Mouse (Mus musculus): Measurements from ENCODE around the gene Srebf1. TPM values are rescaled to one million over a fixed set of nuclear protein-coding genes. Genes with fewer than 3 reads are reported as not detected.

The Srebf1 gene
- polyA plus RNA-seq, 2 experiments: 37.6 to 38.8 TPM

- ATAC-seq (ENCODE audit: insufficient read depth) (peak; percentile 85), DNase-seq (ENCODE audit: low read depth in 3 of 3, low spot score in 3 of 3) (peak; percentile 54 to 61 (median 59))
- Histone ChIP-seq H3K27ac (peak overlapping the region; percentile 23), H3K9ac (replicated peaks) (peak overlapping the region; percentile 74), H3K4me2 (ENCODE audit: low read depth) (peak overlapping the region; percentile 100), H3K9me3 (ENCODE audit: control insufficient read depth, low read length) (no peaks in the 10 kb centered on the region), H3K27me3 (ENCODE audit: control insufficient read depth, insufficient read depth, low read length) (no peaks in the 10 kb centered on the region; the same call in 1 of the 2 replicates), H3K36me3 (replicated peaks; ENCODE audit: control insufficient read depth, insufficient read depth, low read depth) (no peaks in the 10 kb centered on the region), H3K4me3 (ENCODE audit: insufficient read depth in 1 of 2, low read depth in 2 of 2, low read length in 2 of 2) (peak overlapping the region; percentile 53 to 75), H3K4me1 (replicated peaks; ENCODE audit: control insufficient read depth in 2 of 2, insufficient read depth in 2 of 2, low read length in 1 of 2) (peaks cover 8 to 15% of the 10 kb centered on the region in 2 experiments; a peak in 3 of 4 replicates)
- under 1% methylated on average over 64 of the region's 66 CpGs for WGBS (ENCODE audit: insufficient replicate concordance)
- no peak for TF ChIP-seq CTCF (IDR thresholded peaks at IDR 0.05; ENCODE audit: low read depth)
- TF ChIP-seq EP300 (IDR thresholded peaks at IDR 0.05; ENCODE audit: low read depth): peak; percentile 46
These were observed 46.8 kb downstream of the Srebf1 start for GRCm38 (mm10) chr11:60175371-60176181.

- TF ChIP-seq EP300 (IDR thresholded peaks at IDR 0.05; ENCODE audit: low read depth): no peak
- no peak for TF ChIP-seq CTCF (IDR thresholded peaks at IDR 0.05; ENCODE audit: low read depth)
- peaks cover 8 to 14% of the 10 kb centered on the region in 2 experiments; a peak in 3 of 4 replicates for H3K4me1 ChIP-seq (replicated peaks; ENCODE audit: control insufficient read depth in 2 of 2, insufficient read depth in 2 of 2, low read length in 1 of 2)
- H3K4me3 ChIP-seq (ENCODE audit: insufficient read depth in 1 of 2, low read depth in 2 of 2, low read length in 2 of 2): no peak overlapping the region
- no peak overlapping the region for H3K27ac ChIP-seq
- H3K27me3 ChIP-seq (ENCODE audit: control insufficient read depth, insufficient read depth, low read length): no peaks in the 10 kb centered on the region; the same call in 1 of the 2 replicates
- H3K36me3 ChIP-seq (replicated peaks; ENCODE audit: control insufficient read depth, insufficient read depth, low read depth): no peaks in the 10 kb centered on the region
- 67% methylated on average over 10 of the region's 10 CpGs for WGBS (ENCODE audit: insufficient replicate concordance)
- no peak overlapping the region for H3K4me2 ChIP-seq (ENCODE audit: low read depth)
- no peak overlapping the region for H3K9ac ChIP-seq (replicated peaks)
- H3K9me3 ChIP-seq (ENCODE audit: control insufficient read depth, low read length): no peaks in the 10 kb centered on the region
- no peak for DNase-seq (ENCODE audit: low read depth in 3 of 3, low spot score in 3 of 3)
- no peak for ATAC-seq (ENCODE audit: insufficient read depth)
These were observed 48.7 kb downstream of the Srebf1 start for GRCm38 (mm10) chr11:60173606-60174184.

- Histone ChIP-seq H3K4me3 (ENCODE audit: insufficient read depth in 1 of 2, low read depth in 2 of 2, low read length in 2 of 2) (no peak overlapping the region), H3K27ac (no peak overlapping the region), H3K27me3 (ENCODE audit: control insufficient read depth, insufficient read depth, low read length) (no peaks in the 10 kb centered on the region; the same call in 1 of the 2 replicates), H3K9ac (replicated peaks) (no peak overlapping the region), H3K9me3 (ENCODE audit: control insufficient read depth, low read length) (no peaks in the 10 kb centered on the region), H3K36me3 (replicated peaks; ENCODE audit: control insufficient read depth, insufficient read depth, low read depth) (no peaks in the 10 kb centered on the region), H3K4me1 (replicated peaks; ENCODE audit: control insufficient read depth in 2 of 2, insufficient read depth in 2 of 2, low read length in 1 of 2) (peaks cover 8% of the 10 kb centered on the region in 2 experiments; a peak in 3 of 4 replicates), H3K4me2 (ENCODE audit: low read depth) (no peak overlapping the region)
- no peak for ATAC-seq (ENCODE audit: insufficient read depth)
- WGBS (ENCODE audit: insufficient replicate concordance): 67% methylated on average over 3 of the region's 3 CpGs
- TF ChIP-seq CTCF (IDR thresholded peaks at IDR 0.05; ENCODE audit: low read depth): no peak
- no peak for TF ChIP-seq EP300 (IDR thresholded peaks at IDR 0.05; ENCODE audit: low read depth)
- no peak for DNase-seq (ENCODE audit: low read depth in 3 of 3, low spot score in 3 of 3)
These were observed 50.3 kb downstream of the Srebf1 start for GRCm38 (mm10) chr11:60172074-60172473.

- peaks cover 2 to 8% of the 10 kb centered on the region in 2 experiments; a peak in 3 of 4 replicates for H3K4me1 ChIP-seq (replicated peaks; ENCODE audit: control insufficient read depth in 2 of 2, insufficient read depth in 2 of 2, low read length in 1 of 2)
These were observed 53.6 kb downstream of the Srebf1 start for GRCm38 (mm10) chr11:60168780-60169179.

GRCm38 (mm10) chr11:60165076-60165475 is 57.3 kb downstream of the Srebf1 start:
- Histone ChIP-seq H3K9me3 (ENCODE audit: control insufficient read depth, low read length) (no peaks in the 10 kb centered on the region), H3K9ac (replicated peaks) (no peak overlapping the region), H3K36me3 (replicated peaks; ENCODE audit: control insufficient read depth, insufficient read depth, low read depth) (no peaks in the 10 kb centered on the region), H3K4me1 (replicated peaks; ENCODE audit: control insufficient read depth in 2 of 2, insufficient read depth in 2 of 2, low read length in 1 of 2) (peaks cover 17 to 22% of the 10 kb centered on the region in 2 experiments), H3K4me3 (ENCODE audit: insufficient read depth in 1 of 2, low read depth in 2 of 2, low read length in 2 of 2) (no peak overlapping the region), H3K27ac (no peak overlapping the region), H3K4me2 (ENCODE audit: low read depth) (no peak overlapping the region), H3K27me3 (ENCODE audit: control insufficient read depth, insufficient read depth, low read length) (no peaks in the 10 kb centered on the region)
- WGBS (ENCODE audit: insufficient replicate concordance): 66% methylated on average over 5 of the region's 5 CpGs
- DNase-seq (ENCODE audit: low read depth in 3 of 3, low spot score in 3 of 3) (no peak), ATAC-seq (ENCODE audit: insufficient read depth) (no peak)
- TF ChIP-seq CTCF (IDR thresholded peaks at IDR 0.05; ENCODE audit: low read depth) (no peak), EP300 (IDR thresholded peaks at IDR 0.05; ENCODE audit: low read depth) (no peak)

More at GRCm38 (mm10) chr11:60168780-60169179, 53.6 kb downstream of the Srebf1 start:
- Histone ChIP-seq H3K36me3 (replicated peaks; ENCODE audit: control insufficient read depth, insufficient read depth, low read depth) (no peaks in the 10 kb centered on the region), H3K9me3 (ENCODE audit: control insufficient read depth, low read length) (no peaks in the 10 kb centered on the region), H3K4me3 (ENCODE audit: insufficient read depth in 1 of 2, low read depth in 2 of 2, low read length in 2 of 2) (no peak overlapping the region), H3K27me3 (ENCODE audit: control insufficient read depth, insufficient read depth, low read length) (no peaks in the 10 kb centered on the region), H3K4me2 (ENCODE audit: low read depth) (no peak overlapping the region), H3K27ac (no peak overlapping the region), H3K9ac (replicated peaks) (no peak overlapping the region)
- DNase-seq (ENCODE audit: low read depth in 3 of 3, low spot score in 3 of 3) (no peak), ATAC-seq (ENCODE audit: insufficient read depth) (no peak)
- WGBS (ENCODE audit: insufficient replicate concordance): 64% methylated on average over 9 of the region's 9 CpGs
- TF ChIP-seq CTCF (IDR thresholded peaks at IDR 0.05; ENCODE audit: low read depth) (no peak), EP300 (IDR thresholded peaks at IDR 0.05; ENCODE audit: low read depth) (no peak)

Measured in liver, embryonic 14.5 days (tissue).